Mouse (Mus musculus) C2C12 (cell line): ENCODE results near the gene Lgi1.

Experiments used
- CTCF ChIP-seq: IDR thresholded peaks from one replicate; pipeline ENCODE4 v1.5.1; 2011; ENCODE audit not compliant: control insufficient read depth, insufficient read depth, insufficient read length
- FOSL1 ChIP-seq: IDR thresholded peaks from one replicate; pipeline ENCODE4 v1.8.0; 2011; ENCODE audit warnings: mild to moderate bottlenecking, low read length; ENCODE audit not compliant: poor library complexity, insufficient read depth, severe bottlenecking
- MAX ChIP-seq: IDR thresholded peaks from one replicate; pipeline ENCODE4 v1.6.1; 2011; ENCODE audit warnings: mild to moderate bottlenecking, control low read depth
- MYOD1 ChIP-seq: IDR thresholded peaks from one replicate; pipeline ENCODE4 v1.6.1; 2011; ENCODE audit warnings: low read depth; ENCODE audit not compliant: control insufficient read depth, insufficient read length
- USF1 ChIP-seq: IDR thresholded peaks from one replicate; pipeline ENCODE4 v1.6.1; 2011; ENCODE audit warnings: low read depth, mild to moderate bottlenecking, control low read depth, moderate library complexity

DNA sequence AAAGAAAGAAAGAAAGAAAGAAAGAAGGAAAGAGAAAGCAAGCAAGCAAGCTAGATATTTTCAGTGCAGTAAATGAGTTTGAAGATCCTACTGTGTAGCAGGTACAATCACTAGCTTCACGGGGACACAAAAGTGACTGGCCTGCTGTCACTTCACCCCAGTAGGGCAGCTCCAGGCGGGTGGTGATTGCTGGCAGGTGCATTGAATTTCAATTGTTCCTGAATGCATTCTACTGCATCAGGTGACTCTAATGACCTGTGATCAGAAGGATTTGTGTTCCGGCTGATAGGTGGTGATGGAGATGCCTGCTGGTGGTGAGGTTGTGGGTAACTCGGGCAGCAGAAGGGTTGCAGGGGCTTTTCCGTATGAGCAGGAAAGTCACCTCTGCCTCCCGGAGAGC lies 6.7 kb downstream of the Lgi1 start:
- TF ChIP-seq CTCF (no peak), MAX (no peak), USF1 (no peak), FOSL1 (no peak), MYOD1 (no peak)
